Mouse (Mus musculus) hindbrain, embryonic 14.5 days (tissue): ENCODE results near the gene Ankrd52. TPM values are rescaled to one million over a fixed set of nuclear protein-coding genes. Genes with fewer than 3 reads are reported as not detected.

Source experiments
- ATAC-seq: fragments of 200-750 bp; cut with Nextera tagmentation; 2 replicates; pipeline ENCODE4 v1.8.0; 2017; ENCODE audit warnings: moderate number of reproducible peaks, mild to moderate bottlenecking, moderate TSS enrichment, moderate library complexity; ENCODE audit not compliant: low FRiP score
- DNase-seq: peaks from one replicate; pipeline ENCODE4 v3.0.0-alpha.2; 2015; ENCODE audit warnings: low spot score
- H3K27ac ChIP-seq: fragments of 300-500 bp; sonication (generic); 2 replicates; pipeline ENCODE4 v1.5.1; 2014; ENCODE audit warnings: mild to moderate bottlenecking, moderate library complexity
- H3K27me3 ChIP-seq: fragments of 300-500 bp; sonication (generic); 2 replicates; pipeline ENCODE4 v1.6.1; 2014; ENCODE audit warnings: mild to moderate bottlenecking, low read length, mixed read lengths; ENCODE audit not compliant: control insufficient read depth, insufficient read depth
- H3K36me3 ChIP-seq: fragments of 300-500 bp; sonication (generic); replicated peaks from 2 replicates; pipeline ENCODE4 v1.6.1; 2014; ENCODE audit not compliant: control insufficient read depth, insufficient read depth
- H3K4me1 ChIP-seq: fragments of 300-500 bp; sonication (generic); replicated peaks from 2 replicates; pipeline ENCODE4 v1.6.1; 2014; ENCODE audit warnings: antibody characterized with exemption, low read length, mixed read lengths; ENCODE audit not compliant: control insufficient read depth, insufficient read depth
- H3K4me2 ChIP-seq: fragments of 300-500 bp; sonication (generic); replicated peaks from 2 replicates; pipeline ENCODE4 v1.6.1; 2014; ENCODE audit warnings: mild to moderate bottlenecking, moderate library complexity
- H3K4me3 ChIP-seq: fragments of 300-500 bp; sonication (generic); replicated peaks from 2 replicates; pipeline ENCODE4 v1.5.1; 2014; ENCODE audit warnings: mild to moderate bottlenecking, low read length
- H3K9ac ChIP-seq: fragments of 300-500 bp; sonication (generic); 2 replicates; pipeline ENCODE4 v1.6.1; 2014
- H3K9me3 ChIP-seq: fragments of 300-500 bp; sonication (generic); 2 replicates; pipeline ENCODE4 v1.6.1; 2016; ENCODE audit warnings: low read length; ENCODE audit not compliant: control insufficient read depth
- WGBS: fragments of 180-500 bp; shearing (Covaris S2); extraction: QIAGEN DNeasy Blood & Tissue Kit; methylation state at CpG from one replicate; pipeline ENCODE4 v1.1.7; 2014; 5-methylcytosine and 5-hydroxymethylcytosine counted together
- polyA plus RNA-seq: library from polyadenylated mRNA; unstranded; fragments of >200 nt; fragmentation: Nextera tagmentation; extraction: Ambion mirVana; gene quantifications from 2 replicates; pipeline ENCODE4 v1.2.1, GENCODE M21; 2014

Ankrd52 gene
- polyA plus RNA-seq, 1 experiment from 2014 or later: 13.0 TPM

DNA sequence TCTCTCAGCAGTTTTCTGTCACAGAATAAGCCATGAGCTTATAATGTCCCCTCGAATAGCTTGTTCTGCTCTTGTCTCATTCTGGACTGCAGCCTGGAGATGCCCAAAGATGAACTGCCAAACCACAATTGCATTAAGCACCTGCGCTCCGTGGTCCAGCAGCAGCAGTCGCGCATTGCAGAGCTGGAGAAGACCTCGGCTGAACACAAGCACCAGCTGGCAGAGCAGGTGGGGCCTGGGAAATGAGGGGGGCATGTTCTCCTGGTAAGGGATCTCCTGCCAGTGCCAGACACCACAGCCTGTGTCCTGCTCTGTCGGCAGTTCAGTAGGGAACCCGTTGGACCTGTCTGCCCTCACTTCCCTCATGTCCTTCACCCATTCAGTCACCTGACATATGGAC, 59.5 kb downstream of the Ankrd52 start:
- no peak overlapping the region for H3K4me3 ChIP-seq
- ATAC-seq (no peak), DNase-seq (no peak)
- H3K4me1 ChIP-seq: no peaks in the 10 kb centered on the region
- H3K27ac ChIP-seq: no peak overlapping the region
- H3K9me3 ChIP-seq: no peaks in the 10 kb centered on the region
- no peak overlapping the region for H3K4me2 ChIP-seq
- 83% methylated on average over 8 of the region's 8 CpGs for WGBS
- no peaks in the 10 kb centered on the region for H3K27me3 ChIP-seq
- H3K36me3 ChIP-seq: peaks cover 92% of the 10 kb centered on the region
- H3K9ac ChIP-seq: no peak overlapping the region

GRCm38 (mm10) chr10:128438675-128439279, 61.9 kb downstream of the Ankrd52 start:
- H3K9ac ChIP-seq: no peak overlapping the region
- WGBS: 83% methylated on average over 10 of the region's 10 CpGs
- no peak for ATAC-seq
- H3K27me3 ChIP-seq: no peaks in the 10 kb centered on the region
- no peaks in the 10 kb centered on the region for H3K4me1 ChIP-seq
- no peak overlapping the region for H3K27ac ChIP-seq
- H3K4me3 ChIP-seq: no peak overlapping the region
- H3K4me2 ChIP-seq: no peak overlapping the region
- peaks cover 85% of the 10 kb centered on the region for H3K36me3 ChIP-seq
- H3K9me3 ChIP-seq: no peaks in the 10 kb centered on the region
- DNase-seq: no peak

- H3K4me1 ChIP-seq: no peaks in the 10 kb centered on the region
- H3K36me3 ChIP-seq: peaks cover 71% of the 10 kb centered on the region
- WGBS: 72% methylated on average over 10 of the region's 10 CpGs
- no peak overlapping the region for H3K4me3 ChIP-seq
- H3K9ac ChIP-seq: no peak overlapping the region
- no peaks in the 10 kb centered on the region for H3K27me3 ChIP-seq
- no peak overlapping the region for H3K27ac ChIP-seq
- H3K4me2 ChIP-seq: no peak overlapping the region
- no peaks in the 10 kb centered on the region for H3K9me3 ChIP-seq
- ATAC-seq (no peak), DNase-seq (no peak)
Observed at GRCm38 (mm10) chr10:128440407-128440806, 63.5 kb downstream of the Ankrd52 start.

- H3K9me3 ChIP-seq: no peaks in the 10 kb centered on the region
- ATAC-seq: no peak
- no peak overlapping the region for H3K4me3 ChIP-seq
- H3K4me2 ChIP-seq: no peak overlapping the region
- H3K27me3 ChIP-seq: no peaks in the 10 kb centered on the region
- peaks cover 60% of the 10 kb centered on the region for H3K36me3 ChIP-seq
- 86% methylated on average over 10 of the region's 10 CpGs for WGBS
- no peak overlapping the region for H3K9ac ChIP-seq
- DNase-seq: no peak
- no peaks in the 10 kb centered on the region for H3K4me1 ChIP-seq
- no peak overlapping the region for H3K27ac ChIP-seq
Observed at GRCm38 (mm10) chr10:128441324-128442119, 64.6 kb downstream of the Ankrd52 start.

DNA sequence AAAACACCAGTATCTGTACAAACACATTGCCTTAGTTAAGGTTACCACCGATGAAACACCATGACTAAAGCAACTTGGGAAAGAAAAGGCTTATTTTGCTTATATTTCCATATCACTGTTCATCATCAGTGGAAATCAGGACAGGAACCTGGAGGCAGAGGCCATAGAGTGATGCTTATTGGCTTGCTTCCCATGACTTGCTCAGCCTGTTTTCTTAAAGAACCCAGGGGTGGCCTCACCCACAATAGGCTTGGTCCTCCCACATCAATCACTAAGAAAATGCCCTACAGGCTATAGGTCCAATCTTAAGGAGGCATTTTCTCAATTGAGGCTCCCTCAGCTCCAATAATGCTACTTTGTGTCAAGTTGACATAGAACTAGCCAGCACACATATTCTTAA, 65.8 kb downstream of the Ankrd52 start:
- Histone ChIP-seq H3K9ac (no peak overlapping the region), H3K4me2 (no peak overlapping the region), H3K4me1 (no peaks in the 10 kb centered on the region), H3K36me3 (peaks cover 48% of the 10 kb centered on the region), H3K27me3 (no peaks in the 10 kb centered on the region), H3K27ac (no peak overlapping the region), H3K9me3 (no peaks in the 10 kb centered on the region), H3K4me3 (no peak overlapping the region)
- no peak for DNase-seq
- 96% methylated on average over 1 of the region's 1 CpGs for WGBS
- no peak for ATAC-seq

- ATAC-seq (no peak), DNase-seq (no peak)
- H3K27ac ChIP-seq: no peak overlapping the region
- peaks cover 32% of the 10 kb centered on the region for H3K36me3 ChIP-seq
- WGBS: 79% methylated on average over 6 of the region's 6 CpGs
- H3K4me3 ChIP-seq: no peak overlapping the region
- no peaks in the 10 kb centered on the region for H3K9me3 ChIP-seq
- no peak overlapping the region for H3K4me2 ChIP-seq
- no peaks in the 10 kb centered on the region for H3K27me3 ChIP-seq
- no peak overlapping the region for H3K9ac ChIP-seq
- H3K4me1 ChIP-seq: no peaks in the 10 kb centered on the region
Observed at GRCm38 (mm10) chr10:128444354-128444753, 67.4 kb downstream of the Ankrd52 start.

GRCm38 (mm10) chr10:128445407-128445806, 68.5 kb downstream of the Ankrd52 start:
- Histone ChIP-seq H3K4me1 (no peaks in the 10 kb centered on the region), H3K27me3 (no peaks in the 10 kb centered on the region), H3K36me3 (peaks cover 21% of the 10 kb centered on the region), H3K4me3 (no peak overlapping the region), H3K9ac (no peak overlapping the region), H3K27ac (no peak overlapping the region), H3K9me3 (no peaks in the 10 kb centered on the region), H3K4me2 (no peak overlapping the region)
- DNase-seq: no peak
- ATAC-seq: no peak
- WGBS: 91% methylated on average over 4 of the region's 4 CpGs

DNA sequence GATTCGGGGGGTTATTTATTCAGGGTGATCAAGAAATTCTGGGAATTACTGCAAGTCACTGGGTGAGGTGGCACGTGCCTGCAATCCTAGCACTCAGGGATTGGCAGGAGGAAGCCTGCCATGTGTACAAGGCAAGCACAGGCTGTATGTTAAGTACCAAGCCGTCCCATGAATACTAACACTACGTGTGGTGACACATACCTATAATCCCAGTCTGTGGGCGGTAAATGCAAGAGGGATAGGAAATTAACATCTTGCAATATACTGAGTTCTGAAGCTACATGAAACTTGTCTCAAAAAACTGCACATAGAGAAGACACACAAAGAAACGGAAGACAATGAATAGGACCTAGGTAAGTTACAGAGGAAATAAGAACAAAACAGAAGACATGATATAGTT, 74.1 kb downstream of the Ankrd52 start:
- no peak for DNase-seq
- no peak overlapping the region for H3K9ac ChIP-seq
- H3K9me3 ChIP-seq: no peaks in the 10 kb centered on the region
- H3K27me3 ChIP-seq: no peaks in the 10 kb centered on the region
- ATAC-seq: no peak
- H3K36me3 ChIP-seq: no peaks in the 10 kb centered on the region
- no peak overlapping the region for H3K4me2 ChIP-seq
- 88% methylated on average over 6 of the region's 6 CpGs for WGBS
- no peak overlapping the region for H3K27ac ChIP-seq
- H3K4me1 ChIP-seq: no peaks in the 10 kb centered on the region
- no peak overlapping the region for H3K4me3 ChIP-seq

- ATAC-seq: no peak
- DNase-seq: no peak
- Histone ChIP-seq H3K4me2 (no peak overlapping the region), H3K27ac (no peak overlapping the region), H3K9me3 (no peaks in the 10 kb centered on the region), H3K4me3 (no peak overlapping the region), H3K9ac (no peak overlapping the region), H3K4me1 (no peaks in the 10 kb centered on the region), H3K36me3 (no peaks in the 10 kb centered on the region), H3K27me3 (no peaks in the 10 kb centered on the region)
- WGBS: 76% methylated on average over 3 of the region's 3 CpGs
Observed at GRCm38 (mm10) chr10:128454471-128454870, 77.6 kb downstream of the Ankrd52 start.
